Mouse (Mus musculus): ENCODE data around the gene Zfp128.
A peak's percentile ranks its signal among the peaks of the same experiment; 100 is the strongest.
"Not testable (repeated sequence)": the region's sequence is repeated elsewhere in the genome, so short reads cannot be mapped to it uniquely, and the experiment has no call there.

Gene Zfp128

DNA sequence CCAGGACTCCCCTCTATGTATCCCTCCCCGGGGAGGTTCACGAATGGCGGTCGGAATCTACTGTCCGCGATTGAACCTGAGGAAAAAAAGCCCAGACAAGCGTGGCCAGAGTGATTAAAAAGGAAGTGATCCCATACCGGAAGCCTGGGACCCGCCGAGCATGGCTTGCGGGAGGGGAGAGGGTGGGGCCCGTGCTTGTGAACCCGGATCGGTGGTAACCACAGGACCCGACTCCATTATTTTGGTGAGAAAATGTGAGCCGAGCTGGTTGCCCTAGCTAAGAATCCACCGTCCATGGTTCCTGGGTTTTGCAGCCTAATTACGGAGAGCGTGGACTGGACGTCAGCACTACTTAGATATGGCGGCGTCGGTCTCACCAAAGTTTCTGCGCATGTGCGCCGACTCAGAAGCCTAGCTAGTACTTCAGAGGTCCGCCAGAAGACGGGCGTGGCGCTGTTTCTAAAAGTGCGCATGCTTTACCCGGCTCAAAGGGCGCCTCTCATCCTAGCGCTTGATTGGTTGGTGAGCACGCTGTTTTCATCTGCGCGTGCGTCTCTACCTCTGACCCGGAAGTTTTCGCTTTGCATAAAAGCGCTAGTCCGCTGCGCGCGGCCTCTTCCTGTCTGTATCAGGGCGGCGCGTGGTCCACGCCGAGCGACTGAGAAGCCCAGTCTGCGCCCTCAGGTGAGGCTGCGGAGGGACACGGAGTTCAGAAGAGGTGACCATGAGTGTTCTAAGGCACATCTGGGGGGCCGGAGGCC, 40.9 kb downstream of the Zfp128 start, which contains the start of gene Rps5:
Rps5 (plus strand) TSS at position 586 of the 761 bp plus-strand sequence.
- peak; percentile 99 for DNase-seq (ENCODE audit: low read depth, low spot score)

DNA sequence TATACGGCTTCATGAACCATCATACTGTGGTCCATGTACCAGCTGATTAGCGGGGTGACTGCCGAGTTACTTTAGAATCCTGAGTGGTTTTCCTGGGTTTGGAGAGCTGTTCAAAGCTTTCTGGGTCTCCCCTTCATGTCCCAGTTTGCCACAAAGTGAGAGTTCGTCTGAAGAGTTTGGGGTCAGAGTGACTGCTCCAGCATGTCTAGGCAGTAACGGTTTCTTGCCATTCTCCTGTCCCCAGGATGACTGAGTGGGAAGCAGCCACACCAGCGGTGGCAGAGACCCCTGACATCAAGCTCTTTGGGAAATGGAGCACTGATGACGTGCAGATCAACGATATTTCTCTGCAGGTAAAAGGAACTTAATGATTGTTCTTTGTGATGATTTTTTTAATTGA, 41.8 kb downstream of the Zfp128 start:
- DNase-seq (ENCODE audit: low read depth, low spot score), result no peak

GRCm38 (mm10) chr7:12926316-12926715, 45.3 kb downstream of the Zfp128 start:
- DNase-seq (ENCODE audit: low read depth, low spot score), result no peak

GRCm38 (mm10) chr7:12927191-12927680, 46.3 kb downstream of the Zfp128 start, which contains the start of gene Rnf225:
Rnf225 (plus strand) TSS chr7:12927416.
- DNase-seq (ENCODE audit: low read depth, low spot score), result no peak

GRCm38 (mm10) chr7:12927693-12928589, 47.0 kb downstream of the Zfp128 start:
- no peak for DNase-seq (ENCODE audit: low read depth, low spot score)

DNA sequence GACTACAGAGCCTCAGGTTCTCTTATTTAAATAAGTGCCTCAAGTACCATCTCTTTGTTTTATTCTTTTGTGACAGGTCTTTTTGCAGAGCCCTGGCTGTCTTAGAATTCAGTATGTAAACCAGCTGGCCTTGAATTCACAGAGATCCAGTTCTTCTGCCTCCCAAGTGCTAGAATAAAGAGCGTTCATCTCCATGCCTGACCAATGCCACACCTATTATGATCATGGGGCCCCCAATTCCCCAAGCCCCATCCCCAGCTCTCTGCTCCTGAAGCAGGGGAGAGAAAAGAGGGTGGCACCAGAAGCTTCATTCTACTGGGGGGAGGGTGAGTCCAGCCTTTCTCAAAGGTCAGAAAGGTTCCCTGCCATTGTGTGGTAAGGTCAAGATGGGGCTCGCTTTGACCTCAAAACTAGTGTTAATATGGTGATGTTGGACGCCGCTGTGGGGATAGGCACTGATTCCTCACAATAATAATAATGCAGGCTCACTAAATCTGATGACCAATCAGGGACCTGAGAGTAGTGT, 52.7 kb downstream of the Zfp128 start:
- no peak for DNase-seq (ENCODE audit: low read depth, low spot score)

DNA sequence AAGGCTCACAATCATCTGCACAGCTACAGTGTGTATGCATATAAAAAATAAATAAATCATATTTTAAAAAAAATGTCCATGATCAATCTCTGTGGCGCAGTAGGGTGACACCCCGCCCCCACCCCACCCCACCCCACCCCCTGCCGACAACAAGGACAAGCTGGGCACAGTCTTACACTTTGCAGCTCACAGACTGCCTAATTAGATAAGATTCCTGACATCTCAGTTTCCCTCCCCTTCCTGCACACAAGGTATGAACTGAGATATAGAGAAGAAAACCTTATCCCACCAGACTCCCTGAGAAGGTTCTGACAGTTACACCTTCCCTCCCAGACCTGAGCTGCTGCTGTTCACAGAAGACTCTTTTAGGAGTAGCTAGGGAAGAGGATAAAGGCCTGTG, 53.8 kb downstream of the Zfp128 start:
- no peak for DNase-seq (ENCODE audit: low read depth, low spot score)

DNA sequence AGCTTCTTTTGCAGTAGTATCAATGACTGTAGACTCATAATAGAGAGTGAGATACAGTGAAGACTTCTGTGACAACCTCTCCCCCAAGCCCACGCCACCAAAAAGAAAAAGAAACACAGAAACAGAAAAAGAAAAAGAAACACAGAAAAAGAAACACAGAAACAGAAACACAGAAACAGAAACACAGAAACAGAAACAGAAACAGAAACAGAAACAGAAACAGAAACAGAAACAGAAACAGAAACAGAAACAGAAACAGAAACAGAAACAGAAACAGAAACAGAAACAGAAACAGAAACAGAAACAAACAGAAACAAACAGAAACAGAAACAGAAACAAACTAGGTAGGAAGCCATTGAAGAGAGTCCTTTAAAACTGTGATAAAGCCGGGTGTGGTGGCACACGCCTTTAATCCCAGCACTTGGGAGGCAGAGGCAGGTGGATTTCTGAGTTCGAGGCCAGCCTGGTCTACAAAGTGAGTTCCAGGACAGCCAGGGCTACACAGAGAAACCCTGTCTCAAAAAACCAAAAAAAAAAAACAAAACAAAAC, 56.4 kb downstream of the Zfp128 start:
- not testable (repeated sequence) for DNase-seq (ENCODE audit: low read depth, low spot score)

GRCm38 (mm10) chr7:12940599-12940998, 59.6 kb downstream of the Zfp128 start:
- DNase-seq (ENCODE audit: low read depth, low spot score), result no peak
